Mouse (Mus musculus) myocyte (in vitro differentiated cells): ENCODE measurements around the gene Fam189a2.

ENCODE experiments used
- MAX ChIP-seq: IDR thresholded peaks from one replicate; pipeline ENCODE4 v1.6.1; 2011; ENCODE audit warnings: low read depth, mild to moderate bottlenecking, control low read depth
- POLR2AphosphoS2 ChIP-seq: IDR thresholded peaks from one replicate; pipeline ENCODE4 v1.6.1; 2011; ENCODE audit warnings: low read depth, control low read depth; ENCODE audit not compliant: insufficient read length

DNA sequence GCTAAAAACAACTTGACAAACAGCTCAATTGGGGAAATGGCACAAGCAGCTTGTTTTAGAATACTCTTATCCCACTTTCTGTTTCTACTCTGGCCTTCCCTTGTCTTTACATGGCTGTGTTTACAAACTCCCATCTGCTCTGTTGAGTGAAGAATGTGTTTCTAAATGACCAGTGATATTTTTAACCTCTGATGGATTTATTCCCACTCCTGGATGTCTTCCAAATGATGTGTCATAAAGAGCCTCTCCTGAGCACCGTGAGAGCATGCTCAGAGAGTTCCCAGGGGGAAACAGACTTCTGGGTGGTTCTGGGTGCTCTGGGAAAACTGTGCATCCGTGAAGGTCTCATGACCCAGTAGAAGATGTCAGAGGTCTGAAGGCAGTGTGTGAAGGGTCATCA, 24.1 kb upstream of the Fam189a2 start:
- no peak for TF ChIP-seq MAX
- no peak for TF ChIP-seq POLR2AphosphoS2
